Mouse (Mus musculus) olfactory bulb, adult 2 months (tissue): Measurements from ENCODE around the gene Sema4a.

Experiments
- CTCF ChIP-seq: fragments of 200-500 bp; IDR thresholded peaks from 2 replicates; pipeline ENCODE4 v1.5.1; 2012; ENCODE audit warnings: low read depth, mild to moderate bottlenecking, low read length, moderate library complexity; ENCODE audit not compliant: insufficient read depth
- POLR2A ChIP-seq: fragments of 200-500 bp; IDR thresholded peaks from 2 replicates; pipeline ENCODE4 v1.6.1; 2012; ENCODE audit warnings: mild to moderate bottlenecking, low read depth, low read length, moderate library complexity; ENCODE audit not compliant: insufficient read depth

- no peak for TF ChIP-seq POLR2A
- no peak for TF ChIP-seq CTCF
Observed at GRCm38 (mm10) chr3:88505081-88505480, 44.1 kb upstream of the Sema4a start.
